Mouse (Mus musculus): ENCODE measurements around the gene Mak.

Gene Mak

GRCm38 (mm10) chr13:41073819-41074218, 5.7 kb downstream of the Mak start:
- intact Hi-C loops (cut with DNase I), result no loop called here

GRCm38 (mm10) chr13:41071617-41072016, 7.9 kb downstream of the Mak start:
- intact Hi-C loops (cut with DNase I), result no loop called here

- intact Hi-C loops (cut with DNase I), result no loop called here
Measured at GRCm38 (mm10) chr13:41067618-41068017, 11.9 kb downstream of the Mak start.

- intact Hi-C loops (cut with DNase I), result loop anchor here (10.0 kb wide), 1 partner anchor 1017 kb away; no protein-coding TSS in a partner anchor
Measured at GRCm38 (mm10) chr13:41051965-41052364, 27.5 kb downstream of the Mak start.

- intact Hi-C loops (cut with DNase I), result no loop called here
Measured at GRCm38 (mm10) chr13:41047280-41047679, 32.2 kb downstream of the Mak start.

- intact Hi-C loops (cut with DNase I), result no loop called here
Measured at GRCm38 (mm10) chr13:41045901-41046300, 33.6 kb downstream of the Mak start.

- intact Hi-C loops (cut with DNase I), result no loop called here
Measured at GRCm38 (mm10) chr13:41042511-41042910, 37.0 kb downstream of the Mak start.

- intact Hi-C loops (cut with DNase I), result no loop called here
Measured at GRCm38 (mm10) chr13:41030098-41030497, 49.4 kb downstream of the Mak start.

GRCm38 (mm10) chr13:41022099-41022498, 57.4 kb downstream of the Mak start:
- intact Hi-C loops (cut with DNase I), result no loop called here

GRCm38 (mm10) chr13:41021607-41022006, 57.9 kb downstream of the Mak start:
- intact Hi-C loops (cut with DNase I), result no loop called here

GRCm38 (mm10) chr13:41020494-41020893, 59.0 kb downstream of the Mak start:
- intact Hi-C loops (cut with DNase I), result no loop called here

GRCm38 (mm10) chr13:41018756-41019591, 60.5 kb downstream of the Mak start:
- intact Hi-C loops (cut with DNase I), result loop anchor here (10.0 kb wide), 1 partner anchor 226 kb away; the partner anchor contains the start of gene Smim13

- intact Hi-C loops (cut with DNase I), result loop anchor here (10.0 kb wide), 1 partner anchor 227 kb away; the partner anchor contains the start of gene Smim13
Measured at GRCm38 (mm10) chr13:41018236-41018635, 61.3 kb downstream of the Mak start.

- intact Hi-C loops (cut with DNase I), result loop anchor here (10.0 kb wide), 1 partner anchor 227 kb away; the partner anchor contains the start of gene Smim13
Measured at GRCm38 (mm10) chr13:41017832-41018231, 61.7 kb downstream of the Mak start.

- intact Hi-C loops (cut with DNase I), result loop anchor here (10.0 kb wide), 1 partner anchor 228 kb away; the partner anchor contains the start of gene Smim13
Measured at GRCm38 (mm10) chr13:41016797-41017405, 62.6 kb downstream of the Mak start.

GRCm38 (mm10) chr13:41015829-41016634, 63.5 kb downstream of the Mak start, which contains the start of gene Tmem14c:
Tmem14c (plus strand) TSS chr13:41016292.
- intact Hi-C loops (cut with DNase I), result loop anchor here (10.0 kb wide), 1 partner anchor 229 kb away; the partner anchor contains the start of gene Smim13

- intact Hi-C loops (cut with DNase I), result no loop called here
Measured at GRCm38 (mm10) chr13:41008946-41009345, 70.6 kb downstream of the Mak start.

GRCm38 (mm10) chr13:41008271-41008670, 71.2 kb downstream of the Mak start:
- intact Hi-C loops (cut with DNase I), result no loop called here

GRCm38 (mm10) chr13:41006244-41006643, 73.3 kb downstream of the Mak start:
- intact Hi-C loops (cut with DNase I), result no loop called here

- intact Hi-C loops (cut with DNase I), result no loop called here
Measured at GRCm38 (mm10) chr13:41002001-41002400, 77.5 kb downstream of the Mak start.

GRCm38 (mm10) chr13:41000926-41001639, 78.4 kb downstream of the Mak start, which contains the start of gene Pak1ip1:
Pak1ip1 (plus strand) TSS chr13:41001023.
- intact Hi-C loops (cut with DNase I), result no loop called here
